Mouse (Mus musculus) ovary, adult 18-20 months (tissue): ENCODE data around the gene Eml4.

Experiments
- DNase-seq: peaks from one replicate; pipeline ENCODE4 v3.0.0; 2022; ENCODE audit warnings: low spot score, mixed read lengths

The Eml4 gene

GRCm38 (mm10) chr17:83379791-83380190 lies 29.1 kb downstream of the Eml4 start:
- no peak for DNase-seq

GRCm38 (mm10) chr17:83382752-83383151 lies 32.0 kb downstream of the Eml4 start:
- DNase-seq: no peak

- DNase-seq: no peak
Observed at GRCm38 (mm10) chr17:83384981-83385380, 34.2 kb downstream of the Eml4 start.

GRCm38 (mm10) chr17:83387161-83387560 lies 36.4 kb downstream of the Eml4 start:
- DNase-seq: no peak

GRCm38 (mm10) chr17:83394013-83394412 lies 43.3 kb downstream of the Eml4 start:
- DNase-seq: no peak

- DNase-seq: no peak
Observed at GRCm38 (mm10) chr17:83397571-83398100, 46.9 kb downstream of the Eml4 start.

- DNase-seq: no peak
Observed at GRCm38 (mm10) chr17:83398756-83399155, 48.0 kb downstream of the Eml4 start.

- DNase-seq: no peak
Observed at GRCm38 (mm10) chr17:83430607-83431006, 79.9 kb downstream of the Eml4 start.

- no peak for DNase-seq
Observed at GRCm38 (mm10) chr17:83443406-83443805, 92.7 kb downstream of the Eml4 start.

- no peak for DNase-seq
Observed at GRCm38 (mm10) chr17:83449583-83449982, 98.9 kb downstream of the Eml4 start.

- no peak for DNase-seq
Observed at GRCm38 (mm10) chr17:83451367-83451766, 100.6 kb downstream of the Eml4 start.

- DNase-seq: no peak
Observed at GRCm38 (mm10) chr17:83451796-83452195, 101.1 kb downstream of the Eml4 start.

GRCm38 (mm10) chr17:83452451-83452850 lies 101.7 kb downstream of the Eml4 start:
- no peak for DNase-seq

- DNase-seq: no peak
Observed at GRCm38 (mm10) chr17:83453587-83453986, 102.9 kb downstream of the Eml4 start.

- DNase-seq: no peak
Observed at GRCm38 (mm10) chr17:83457271-83457670, 106.5 kb downstream of the Eml4 start.

- DNase-seq: no peak
Observed at GRCm38 (mm10) chr17:83465969-83466368, 115.2 kb downstream of the Eml4 start.

GRCm38 (mm10) chr17:83466697-83467251 lies 116.0 kb downstream of the Eml4 start:
- no peak for DNase-seq

- no peak for DNase-seq
Observed at GRCm38 (mm10) chr17:83469586-83469985, 118.9 kb downstream of the Eml4 start.

GRCm38 (mm10) chr17:83477089-83477488 lies 126.4 kb downstream of the Eml4 start:
- no peak for DNase-seq

- no peak for DNase-seq
Observed at GRCm38 (mm10) chr17:83481551-83481950, 130.8 kb downstream of the Eml4 start.

- DNase-seq: no peak
Observed at GRCm38 (mm10) chr17:83482817-83483536, 132.2 kb downstream of the Eml4 start.

GRCm38 (mm10) chr17:83483784-83484183 lies 133.1 kb downstream of the Eml4 start:
- DNase-seq: no peak

- DNase-seq: no peak
Observed at GRCm38 (mm10) chr17:83487762-83488161, 137.0 kb downstream of the Eml4 start.

GRCm38 (mm10) chr17:83498889-83499288 lies 148.2 kb downstream of the Eml4 start:
- no peak for DNase-seq
